Mouse (Mus musculus) hindbrain, postnatal 0 days (tissue): Measurements from ENCODE around the gene Senp1. TPM values are rescaled to one million over a fixed set of nuclear protein-coding genes. Genes with fewer than 3 reads are reported as not detected.

Experiments
- ATAC-seq: fragments of 200-750 bp; cut with Nextera tagmentation; 2 replicates; pipeline ENCODE4 v1.8.0; 2017; ENCODE audit warnings: mild to moderate bottlenecking, moderate TSS enrichment, moderate library complexity
- DNase-seq: peaks from one replicate; pipeline ENCODE4 v3.0.0-alpha.2; 2015; ENCODE audit warnings: low spot score
- H3K27ac ChIP-seq: fragments of 300-500 bp; sonication (generic); 2 replicates; pipeline ENCODE4 v1.5.1; 2014; ENCODE audit warnings: mild to moderate bottlenecking
- H3K27me3 ChIP-seq: fragments of 300-500 bp; sonication (generic); 2 replicates; pipeline ENCODE4 v1.6.1; 2014; ENCODE audit warnings: low read length, mixed read lengths; ENCODE audit not compliant: insufficient read depth
- H3K36me3 ChIP-seq: fragments of 300-500 bp; sonication (generic); 2 replicates; pipeline ENCODE4 v1.6.1; 2014; ENCODE audit warnings: low read length, mixed read lengths; ENCODE audit not compliant: insufficient read depth
- H3K4me1 ChIP-seq: fragments of 300-500 bp; sonication (generic); 2 replicates; pipeline ENCODE4 v1.6.1; 2014; ENCODE audit warnings: antibody characterized with exemption, low read length, mixed read lengths; ENCODE audit not compliant: insufficient read depth
- H3K4me2 ChIP-seq: fragments of 300-500 bp; sonication (generic); 2 replicates; pipeline ENCODE4 v1.6.1; 2014; ENCODE audit warnings: low read depth, mild to moderate bottlenecking, low read length, moderate library complexity, mixed read lengths
- H3K4me3 ChIP-seq: fragments of 300-500 bp; sonication (generic); 2 replicates; pipeline ENCODE4 v1.5.1; 2014; ENCODE audit warnings: low read length
- H3K9ac ChIP-seq: fragments of 300-500 bp; sonication (generic); replicated peaks from 2 replicates; pipeline ENCODE4 v1.6.1; 2014; ENCODE audit warnings: mild to moderate bottlenecking, low read length, moderate library complexity, mixed read lengths
- H3K9me3 ChIP-seq: fragments of 300-500 bp; sonication (generic); 2 replicates; pipeline ENCODE4 v1.6.1; 2016; ENCODE audit warnings: low read length, mixed read lengths
- CTCF ChIP-seq: IDR thresholded peaks from 2 replicates; pipeline ENCODE4 v1.5.1; 2016; ENCODE audit warnings: antibody characterized with exemption, control low read depth, low read depth
- WGBS: fragments of 180-500 bp; shearing (Covaris S2); extraction: QIAGEN DNeasy Blood & Tissue Kit; methylation state at CpG from one replicate; pipeline ENCODE4 v1.1.7; 2014; 5-methylcytosine and 5-hydroxymethylcytosine counted together
- polyA plus RNA-seq: library from polyadenylated mRNA; unstranded; fragments of >200 nt; fragmentation: Nextera tagmentation; extraction: Ambion mirVana; gene quantifications from 2 replicates; pipeline ENCODE4 v1.2.1, GENCODE M21; 2015
- total RNA-seq: library from RNA; depleted of rRNA; stranded (reverse); fragments of >200 nt; gene quantifications from 2 replicates; pipeline ENCODE4 v1.2.3, GENCODE M21; 2014

The Senp1 gene
- total and polyA plus RNA-seq, 2 experiments from 2014 or later: 12.5 to 15.0 TPM

- H3K4me2 ChIP-seq: no peak overlapping the region
- peaks cover 29% of the 10 kb centered on the region for H3K36me3 ChIP-seq
- H3K27ac ChIP-seq: no peak overlapping the region
- TF ChIP-seq CTCF: no peak
- no peak overlapping the region for H3K4me3 ChIP-seq
- 90% methylated on average over 6 of the region's 6 CpGs for WGBS
- DNase-seq (no peak), ATAC-seq (no peak)
- no peaks in the 10 kb centered on the region for H3K4me1 ChIP-seq
- H3K9me3 ChIP-seq: no peaks in the 10 kb centered on the region
- no peaks in the 10 kb centered on the region for H3K27me3 ChIP-seq
- no peak overlapping the region for H3K9ac ChIP-seq
Measured at GRCm38 (mm10) chr15:98076901-98077300, 16.6 kb downstream of the Senp1 start.

GRCm38 (mm10) chr15:98075034-98075433, 18.5 kb downstream of the Senp1 start:
- no peak overlapping the region for H3K4me3 ChIP-seq
- H3K4me2 ChIP-seq: no peak overlapping the region
- H3K36me3 ChIP-seq: peaks cover 31% of the 10 kb centered on the region
- no peak overlapping the region for H3K9ac ChIP-seq
- DNase-seq: no peak
- no peak for TF ChIP-seq CTCF
- H3K9me3 ChIP-seq: no peaks in the 10 kb centered on the region
- no peaks in the 10 kb centered on the region for H3K27me3 ChIP-seq
- H3K27ac ChIP-seq: no peak overlapping the region
- ATAC-seq: no peak
- H3K4me1 ChIP-seq: no peaks in the 10 kb centered on the region
- 76% methylated on average over 16 of the region's 16 CpGs for WGBS

GRCm38 (mm10) chr15:98074521-98074920, 19.0 kb downstream of the Senp1 start:
- H3K4me2 ChIP-seq: no peak overlapping the region
- WGBS: 90% methylated on average over 8 of the region's 8 CpGs
- no peaks in the 10 kb centered on the region for H3K27me3 ChIP-seq
- H3K9me3 ChIP-seq: no peaks in the 10 kb centered on the region
- DNase-seq (no peak), ATAC-seq (no peak)
- H3K9ac ChIP-seq: no peak overlapping the region
- no peak for TF ChIP-seq CTCF
- no peak overlapping the region for H3K27ac ChIP-seq
- no peaks in the 10 kb centered on the region for H3K4me1 ChIP-seq
- peaks cover 36% of the 10 kb centered on the region for H3K36me3 ChIP-seq
- no peak overlapping the region for H3K4me3 ChIP-seq

- H3K4me3 ChIP-seq: no peak overlapping the region
- no peaks in the 10 kb centered on the region for H3K27me3 ChIP-seq
- H3K27ac ChIP-seq: no peak overlapping the region
- H3K9me3 ChIP-seq: no peaks in the 10 kb centered on the region
- no peak overlapping the region for H3K9ac ChIP-seq
- WGBS: 85% methylated on average over 3 of the region's 3 CpGs
- no peak for ATAC-seq
- no peaks in the 10 kb centered on the region for H3K4me1 ChIP-seq
- no peak overlapping the region for H3K4me2 ChIP-seq
- peaks cover 41% of the 10 kb centered on the region for H3K36me3 ChIP-seq
- TF ChIP-seq CTCF: no peak
- DNase-seq: no peak
Measured at GRCm38 (mm10) chr15:98070376-98070775, 23.2 kb downstream of the Senp1 start.

- H3K36me3 ChIP-seq: peaks cover 41% of the 10 kb centered on the region
Measured at GRCm38 (mm10) chr15:98069566-98070245, 23.8 kb downstream of the Senp1 start.

GRCm38 (mm10) chr15:98068506-98068905, 25.0 kb downstream of the Senp1 start:
- Histone ChIP-seq H3K4me2 (no peak overlapping the region), H3K36me3 (peaks cover 43% of the 10 kb centered on the region), H3K27ac (no peak overlapping the region), H3K9me3 (no peaks in the 10 kb centered on the region), H3K4me1 (no peaks in the 10 kb centered on the region), H3K4me3 (no peak overlapping the region), H3K27me3 (no peaks in the 10 kb centered on the region), H3K9ac (no peak overlapping the region)
- WGBS: 92% methylated on average over 9 of the region's 9 CpGs
- ATAC-seq: no peak
- TF ChIP-seq CTCF: no peak
- no peak for DNase-seq

More at GRCm38 (mm10) chr15:98069566-98070245, 23.8 kb downstream of the Senp1 start:
- Histone ChIP-seq H3K9ac (no peak overlapping the region), H3K4me3 (no peak overlapping the region), H3K4me1 (no peaks in the 10 kb centered on the region), H3K27ac (no peak overlapping the region), H3K4me2 (no peak overlapping the region), H3K27me3 (no peaks in the 10 kb centered on the region), H3K9me3 (no peaks in the 10 kb centered on the region)
- ATAC-seq (no peak), DNase-seq (no peak)
- 0 out of 2 replicates have a peak, but pooled peaks have one; percentile 3 for TF ChIP-seq CTCF
- 89% methylated on average over 8 of the region's 8 CpGs for WGBS

- Histone ChIP-seq H3K4me3 (no peak overlapping the region), H3K36me3 (peaks cover 52% of the 10 kb centered on the region)
- 70% methylated on average over 3 of the region's 3 CpGs for WGBS
Measured at GRCm38 (mm10) chr15:98067492-98067891, 26.1 kb downstream of the Senp1 start.

More at GRCm38 (mm10) chr15:98067492-98067891, 26.1 kb downstream of the Senp1 start:
- no peaks in the 10 kb centered on the region for H3K27me3 ChIP-seq
- no peak for DNase-seq
- H3K27ac ChIP-seq: no peak overlapping the region
- no peak overlapping the region for H3K4me2 ChIP-seq
- ATAC-seq: no peak
- no peaks in the 10 kb centered on the region for H3K4me1 ChIP-seq
- TF ChIP-seq CTCF: no peak
- H3K9me3 ChIP-seq: no peaks in the 10 kb centered on the region
- no peak overlapping the region for H3K9ac ChIP-seq
